Mouse (Mus musculus): ENCODE data around the gene Olfr1420. TPM values are rescaled to one million over a fixed set of nuclear protein-coding genes. Genes with fewer than 3 reads are reported as not detected.

The Olfr1420 gene
- total RNA-seq, 2 experiments from 2014 or later = not detected

Small RNAs within 50 kb of the gene (microRNA-seq; reads per million reads assigned to microRNA genes)
- 4.6 to 5.2 reads per million in 2 experiments for gene Mir6994

Other genes with a start within 250 kb of the Olfr1420 start
- not detected for gene Ms4a3, start 245.7 kb upstream of the Olfr1420 start, total RNA-seq (2021)
- gene Oosp2, start 226.0 kb upstream of the Olfr1420 start, total RNA-seq (2021) = not detected
- not detected for gene Oosp1, start 195.4 kb upstream of the Olfr1420 start, total RNA-seq (2021)
- not detected for gene Oosp3, start 189.5 kb upstream of the Olfr1420 start, total RNA-seq (2021)
- not detected for gene Gif, start 139.0 kb upstream of the Olfr1420 start, total RNA-seq (2021)
- gene Mrpl16, start 116.2 kb upstream of the Olfr1420 start, total RNA-seq (2021) = 10 to 100 TPM; 34.2 to 37.6 TPM
- gene Stx3, start 67.2 kb upstream of the Olfr1420 start, total RNA-seq (2021) = 10 to 100 TPM; 24.2 to 32.3 TPM
- gene Olfr1417, start 47.3 kb upstream of the Olfr1420 start, total RNA-seq (2021) = not detected
- not detected for gene Olfr1418, start 25.5 kb upstream of the Olfr1420 start, total RNA-seq (2021)
- gene Olfr1419, start 11.5 kb upstream of the Olfr1420 start, total RNA-seq (2021) = not detected
- 10 to 100 TPM; 19.3 TPM for gene Patl1, start 25.8 kb downstream of the Olfr1420 start, total RNA-seq (2021)
- 10 to 100 TPM; 52.9 to 54.8 TPM for gene Osbp, start 79.4 kb downstream of the Olfr1420 start, total RNA-seq (2021)
- not detected for gene Olfr1423, start 154.8 kb downstream of the Olfr1420 start, total RNA-seq (2021)
- gene Olfr1424, start 176.1 kb downstream of the Olfr1420 start, total RNA-seq (2021) = not detected
- not detected for gene Olfr1425, start 191.2 kb downstream of the Olfr1420 start, total RNA-seq (2021)
- not detected for gene Olfr1426, start 205.4 kb downstream of the Olfr1420 start, total RNA-seq (2021)
- not detected for gene Olfr1427, start 216.8 kb downstream of the Olfr1420 start, total RNA-seq (2021)
- gene Olfr1428, start 229.3 kb downstream of the Olfr1420 start, total RNA-seq (2021) = not detected
- gene Olfr76, start 236.6 kb downstream of the Olfr1420 start, total RNA-seq (2021) = not detected